Mouse (Mus musculus): ENCODE measurements around the gene Edem2.

Edem2 gene

DNA sequence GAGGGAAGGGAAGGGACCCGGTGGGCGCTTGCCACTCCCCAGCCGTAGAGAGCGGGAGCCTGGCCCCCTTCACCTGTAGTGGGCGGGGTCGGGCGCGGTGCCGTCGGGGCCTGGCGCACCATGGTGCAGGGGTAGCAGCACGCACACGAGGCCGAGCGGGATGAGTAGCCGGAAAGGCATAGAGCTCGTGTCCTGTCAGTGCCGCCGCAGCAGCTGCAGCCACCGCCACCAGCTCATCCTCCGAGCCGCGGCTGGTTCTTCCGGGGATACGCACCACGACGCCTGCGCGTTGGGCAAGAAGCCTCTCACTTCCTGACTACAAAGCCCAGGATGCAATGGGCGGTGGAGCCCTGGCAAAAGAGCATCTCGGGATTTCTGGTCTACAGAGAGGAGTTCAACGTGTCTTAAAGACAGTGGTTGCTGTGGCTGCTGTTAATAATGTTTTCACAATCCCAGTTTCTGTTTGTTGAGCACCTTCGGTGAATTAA lies at the start of gene Edem2:
Edem2 (minus strand) TSS at position 318 of the 488 bp plus-strand sequence.
- DNase-seq (ENCODE audit: low spot score in 2 of 2): peak; percentile 94 to 95

- no peak for DNase-seq (ENCODE audit: low spot score in 2 of 2)
Measured at GRCm38 (mm10) chr2:155779066-155779465, 49.8 kb upstream of the Edem2 start.

DNA sequence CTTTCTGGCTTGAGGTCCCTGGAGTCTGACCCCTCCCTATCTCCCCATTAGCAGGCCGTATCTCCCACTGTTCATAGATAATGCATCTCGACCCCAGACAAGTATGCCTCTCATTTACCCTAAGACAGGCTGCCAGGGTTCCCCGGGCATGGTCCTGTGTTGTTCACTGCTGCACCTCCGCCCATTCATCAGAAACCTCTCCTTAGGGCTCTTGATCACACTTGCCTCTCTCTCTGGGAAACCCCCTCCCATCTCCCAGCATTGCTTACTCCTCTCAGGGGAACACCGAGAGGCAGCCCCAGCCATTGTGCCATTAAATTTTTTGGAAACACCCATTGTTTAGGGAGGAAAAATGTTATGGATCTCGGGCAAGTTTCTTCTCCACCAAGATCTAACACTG lies 48.7 kb upstream of the Edem2 start:
- no peak for DNase-seq (ENCODE audit: low spot score in 2 of 2)

DNA sequence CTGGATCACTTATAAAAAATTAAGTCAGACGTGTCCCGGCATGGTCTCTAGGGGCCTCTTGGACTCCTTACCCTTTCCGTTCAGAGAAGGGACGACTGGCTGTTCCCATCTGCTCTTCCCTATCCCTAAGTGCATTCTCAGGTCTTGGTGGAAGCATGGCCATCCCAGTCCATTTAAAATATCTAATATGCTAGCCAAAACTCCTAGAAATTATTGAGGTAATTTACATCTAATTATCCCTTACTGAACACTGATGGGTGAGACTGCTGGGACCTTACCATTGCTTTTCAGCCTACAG lies 48.4 kb upstream of the Edem2 start:
- DNase-seq (ENCODE audit: low spot score in 2 of 2): no peak

- no peak for DNase-seq (ENCODE audit: low spot score in 2 of 2)
Measured at GRCm38 (mm10) chr2:155776824-155777687, 47.8 kb upstream of the Edem2 start.

DNA sequence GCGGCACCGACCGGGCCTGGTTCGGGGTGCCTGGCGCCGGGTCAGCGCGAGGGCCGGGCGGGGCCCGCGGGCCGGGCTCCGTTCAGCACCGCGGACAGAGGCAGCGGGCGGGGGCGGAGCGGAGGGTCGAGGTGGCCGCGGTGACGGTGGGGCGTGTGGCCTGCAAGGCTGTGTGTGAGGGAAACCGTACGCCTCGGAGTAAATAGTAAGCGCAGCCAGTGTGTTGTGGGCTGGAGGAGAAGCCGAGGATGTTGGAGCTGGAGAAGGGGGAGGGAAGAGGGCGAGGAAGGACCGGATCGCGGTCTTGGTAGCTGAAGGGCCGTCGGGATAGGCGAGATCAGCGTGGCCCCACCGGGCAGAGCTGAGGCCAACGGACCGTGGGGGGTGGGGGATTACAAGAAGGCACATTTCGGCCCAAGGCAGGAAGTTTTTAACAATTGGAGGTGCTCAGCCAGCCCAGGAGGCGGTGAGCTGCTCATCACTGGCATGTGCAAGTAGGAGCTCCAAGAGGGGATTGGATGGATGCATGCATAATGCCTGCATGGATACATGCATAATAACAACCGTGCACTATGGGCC lies 46.5 kb upstream of the Edem2 start:
- DNase-seq (ENCODE audit: low spot score in 2 of 2): no peak

DNA sequence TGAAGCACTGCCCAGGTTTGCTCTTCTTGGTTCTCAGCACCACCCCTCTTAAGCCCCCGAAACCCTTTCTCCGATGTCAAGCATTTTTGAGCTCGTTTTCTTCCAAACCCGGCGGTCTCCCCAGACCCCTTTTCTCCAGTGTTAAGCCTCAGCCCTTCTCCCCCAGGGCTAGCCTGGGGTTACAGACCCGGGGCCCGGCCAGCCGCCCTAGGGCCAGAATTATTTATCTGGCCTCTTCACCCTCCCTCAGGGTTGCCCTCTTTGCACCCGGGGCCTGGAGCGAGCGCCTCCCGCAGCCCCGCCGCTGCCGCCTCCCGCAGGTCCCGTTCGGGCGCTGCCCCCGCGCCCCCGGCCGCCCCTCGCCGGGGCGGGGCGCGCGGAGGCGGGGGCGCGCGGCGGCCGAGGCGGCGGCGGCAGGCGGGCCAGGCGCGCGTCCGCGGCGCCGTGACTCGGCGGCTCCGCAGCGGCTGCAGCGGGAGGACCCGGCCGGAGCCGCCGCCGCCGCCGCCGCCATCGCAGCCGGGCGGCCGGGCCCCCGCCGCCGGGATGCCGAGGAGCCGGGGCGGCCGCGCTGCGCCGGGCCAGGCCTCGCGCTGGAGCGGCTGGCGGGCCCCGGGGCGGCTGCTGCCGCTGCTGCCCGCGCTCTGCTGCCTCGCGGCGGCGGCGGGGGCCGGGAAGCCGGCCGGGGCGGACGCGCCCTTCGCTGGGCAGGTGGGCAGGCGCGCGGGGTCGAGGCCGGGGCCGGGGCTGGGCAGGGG lies 45.8 kb upstream of the Edem2 start, which contains the start of gene Mmp24:
Mmp24 (plus strand) TSS at position 416 of the 758 bp plus-strand sequence.
- DNase-seq (ENCODE audit: low spot score in 2 of 2): no peak

GRCm38 (mm10) chr2:155774261-155774926 lies 45.1 kb upstream of the Edem2 start:
- no peak for DNase-seq (ENCODE audit: low spot score in 2 of 2)

- DNase-seq (ENCODE audit: low spot score in 2 of 2): no peak
Measured at GRCm38 (mm10) chr2:155773664-155774063, 44.4 kb upstream of the Edem2 start.

DNA sequence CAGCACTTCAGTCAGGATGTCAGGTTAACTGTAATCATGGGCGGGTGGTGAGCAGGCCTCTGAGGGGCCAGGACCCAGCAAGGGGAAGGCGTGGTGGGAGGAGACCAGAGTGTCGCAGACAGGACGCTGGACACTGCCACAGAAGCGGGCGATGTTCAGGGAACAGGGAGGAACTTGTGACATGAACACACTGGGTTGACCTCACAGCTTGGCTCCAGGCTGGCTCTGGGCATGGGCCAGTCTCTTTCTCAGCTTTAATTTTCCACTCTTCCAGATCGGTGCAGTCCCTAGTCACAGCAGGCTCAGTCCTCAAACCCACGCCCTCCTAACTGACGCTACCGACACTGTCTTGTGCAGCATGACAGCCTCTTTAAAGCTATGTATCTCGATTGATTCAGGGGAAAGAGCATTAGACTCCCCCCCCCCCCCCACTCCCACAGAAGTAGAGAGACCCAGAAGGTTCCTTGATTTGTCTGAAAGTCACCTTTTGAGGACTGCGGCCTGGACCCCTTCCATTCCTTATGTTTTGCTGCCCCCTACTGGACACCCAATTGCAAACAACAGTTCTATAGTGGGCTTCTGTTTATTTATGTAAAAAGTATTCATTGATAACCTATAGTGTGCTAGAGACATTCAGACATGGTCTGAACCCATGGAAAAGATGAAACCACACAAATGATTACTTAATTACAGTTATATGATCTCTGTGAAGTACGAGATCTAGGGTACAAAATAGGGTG lies 35.6 kb upstream of the Edem2 start:
- peak; percentile 53 to 69 for DNase-seq (ENCODE audit: low spot score in 2 of 2)

DNA sequence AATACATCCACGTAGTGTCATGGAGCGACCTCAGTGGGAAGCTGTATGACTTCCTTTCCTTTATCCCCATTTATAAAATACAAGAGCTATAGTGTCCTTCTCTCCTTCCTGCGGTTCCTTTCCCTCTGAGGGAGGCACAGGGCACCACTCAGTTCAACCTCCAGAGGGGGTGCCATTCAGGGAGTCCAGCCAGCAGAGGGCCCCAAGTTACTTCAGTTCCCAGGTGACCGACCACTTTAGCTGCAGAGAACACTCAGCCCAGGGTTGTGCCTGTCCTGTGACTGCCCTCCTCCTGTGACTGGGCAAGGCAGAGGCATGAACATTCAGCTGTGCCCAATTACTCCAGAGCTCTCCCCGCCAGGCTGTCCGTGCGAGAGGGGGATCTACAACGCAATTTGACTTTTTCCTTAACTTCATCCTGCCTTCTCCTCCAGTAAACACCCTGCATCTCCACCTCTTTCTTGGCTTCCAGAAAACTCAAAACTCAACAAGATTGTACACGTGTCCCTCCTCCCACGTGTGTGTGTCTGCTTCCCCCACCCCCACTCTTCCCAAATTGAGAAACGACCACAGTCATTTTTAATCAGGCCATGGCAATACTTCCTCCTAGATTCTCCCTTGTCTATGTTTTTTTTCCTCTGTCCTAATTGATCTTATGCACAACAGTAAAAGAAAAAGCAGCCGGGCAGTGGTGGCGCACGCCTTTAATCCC lies 27.7 kb upstream of the Edem2 start:
- no peak for DNase-seq (ENCODE audit: low spot score in 2 of 2)

- no peak for DNase-seq (ENCODE audit: low spot score in 2 of 2)
Measured at GRCm38 (mm10) chr2:155755746-155756145, 26.5 kb upstream of the Edem2 start.

DNA sequence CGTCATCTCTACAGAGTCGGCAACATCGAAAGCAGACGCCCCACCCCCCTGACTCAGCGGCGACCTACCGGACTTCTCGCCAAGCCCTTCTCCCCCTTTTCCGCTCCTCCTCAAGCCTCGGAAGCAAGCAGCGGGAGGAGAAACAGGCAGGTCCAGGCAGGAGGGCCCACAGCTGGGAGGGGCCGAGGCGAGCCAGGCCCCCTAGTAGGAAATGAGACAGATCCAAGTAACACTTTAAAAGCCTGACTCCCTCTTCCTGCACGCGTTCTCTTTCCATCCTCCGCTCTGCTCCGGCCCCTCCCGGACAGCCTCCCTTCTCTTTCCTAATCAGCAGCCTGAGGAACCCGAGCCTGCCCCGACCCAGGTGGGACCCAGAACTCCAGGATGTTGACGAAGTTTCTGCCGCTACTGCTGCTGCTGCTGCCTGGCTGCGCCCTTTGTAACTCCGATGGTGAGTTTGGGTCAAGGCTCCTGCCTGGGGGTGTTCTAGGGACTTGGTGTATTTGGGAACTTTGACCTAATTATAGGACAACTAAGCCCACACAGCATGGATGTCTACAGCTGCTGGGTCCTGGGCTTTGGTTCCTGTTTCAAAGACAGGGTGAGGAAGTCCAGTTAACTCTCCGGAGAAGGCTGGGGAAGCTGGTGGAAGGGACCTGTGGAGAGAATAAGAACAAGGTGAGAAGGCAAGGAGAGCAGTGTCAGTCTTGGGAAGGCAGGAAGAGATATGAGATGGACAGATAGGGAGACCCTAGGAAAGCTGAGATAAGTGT lies 21.9 kb upstream of the Edem2 start, which contains the start of gene Procr:
Procr (plus strand) TSS at position 104 of the 773 bp plus-strand sequence.
- DNase-seq (ENCODE audit: low spot score in 2 of 2): peak in 1 of 2 experiments; percentile 13

DNA sequence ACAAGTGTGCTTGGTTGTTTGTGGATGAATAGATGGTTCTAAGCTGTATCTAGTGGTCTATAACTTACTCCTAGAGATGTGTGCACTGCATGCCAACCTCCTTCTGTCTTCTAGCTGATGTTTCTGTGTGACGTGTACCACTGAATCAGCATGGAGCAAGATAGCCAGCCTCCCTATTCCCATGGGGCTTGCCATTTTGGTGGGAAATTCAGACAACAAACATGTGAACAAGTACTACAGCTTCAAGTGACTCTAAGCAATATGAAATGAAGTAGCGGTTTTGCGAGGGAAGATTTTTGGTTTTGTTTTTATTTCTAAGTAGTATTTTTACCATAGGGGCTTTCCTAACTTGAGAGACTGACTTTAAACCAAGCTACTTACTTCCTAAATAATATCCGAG lies 20.1 kb upstream of the Edem2 start:
- no peak for DNase-seq (ENCODE audit: low spot score in 2 of 2)

DNA sequence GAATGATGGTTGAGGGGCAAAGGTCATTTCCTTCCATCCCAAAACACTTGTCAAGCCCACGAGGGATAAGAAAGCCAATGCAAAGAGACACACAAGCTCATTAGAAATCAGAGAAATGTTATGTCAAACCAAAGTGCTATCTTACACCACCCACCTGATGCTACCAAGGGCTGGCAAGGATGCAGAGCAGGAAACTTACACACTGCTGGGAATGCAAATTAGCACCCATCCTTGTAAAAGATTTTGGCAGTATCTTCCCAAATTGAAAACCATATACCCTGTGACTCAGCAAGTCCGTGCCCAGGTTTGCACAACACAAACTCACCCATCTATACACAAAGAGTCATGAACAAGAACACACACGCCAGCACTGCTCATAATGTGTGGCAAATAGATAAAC lies 16.2 kb upstream of the Edem2 start:
- no peak for DNase-seq (ENCODE audit: low spot score in 2 of 2)

DNA sequence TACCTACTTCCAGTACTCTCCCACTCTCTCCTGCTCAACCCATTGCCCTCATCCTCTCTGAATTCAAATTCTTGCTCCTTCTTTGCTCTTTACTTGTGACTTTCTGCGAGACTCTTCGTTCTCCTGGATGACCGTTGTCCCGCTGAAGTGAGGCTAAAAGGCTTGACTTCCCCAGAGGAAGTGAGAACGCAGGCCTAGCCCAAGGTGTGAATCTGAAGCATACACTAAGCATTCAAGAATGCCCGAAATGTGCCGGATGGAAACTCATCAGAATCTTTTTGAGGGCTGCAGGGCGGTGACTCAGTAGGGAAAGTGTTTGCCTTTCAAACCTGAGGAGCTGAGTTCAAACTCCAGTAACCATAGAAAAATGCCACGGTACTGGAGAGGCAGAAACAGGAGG lies 14.1 kb upstream of the Edem2 start:
- DNase-seq (ENCODE audit: low spot score in 2 of 2): no peak

- no peak for DNase-seq (ENCODE audit: low spot score in 2 of 2)
Measured at GRCm38 (mm10) chr2:155742931-155743337, 13.7 kb upstream of the Edem2 start.

GRCm38 (mm10) chr2:155742211-155742610 lies 12.9 kb upstream of the Edem2 start:
- no peak for DNase-seq (ENCODE audit: low spot score in 2 of 2)

- no peak for DNase-seq (ENCODE audit: low spot score in 2 of 2)
Measured at GRCm38 (mm10) chr2:155737803-155738202, 8.5 kb upstream of the Edem2 start.

GRCm38 (mm10) chr2:155736936-155737335 lies 7.7 kb upstream of the Edem2 start:
- DNase-seq (ENCODE audit: low spot score in 2 of 2): no peak
